Mouse (Mus musculus): ENCODE data around the gene Fbxo24. TPM values are rescaled to one million over a fixed set of nuclear protein-coding genes. Genes with fewer than 3 reads are reported as not detected.

Gene Fbxo24
- total RNA-seq, 4 experiments from 2014 or later: 0.90 to 5.5 (median 3.0) TPM

Other genes with a start within 250 kb of the Fbxo24 start
- gene Zan, start 151.9 kb downstream of the Fbxo24 start, total RNA-seq (2022): not detected
- 10 to 100 TPM; 24.4 to 31.1 (median 27.4) TPM for gene Pop7, start 126.5 kb downstream of the Fbxo24 start, total RNA-seq (2022)
- gene Gigyf1, start 110.5 kb downstream of the Fbxo24 start, total RNA-seq (2022): 10 to 100 TPM; 38.5 to 67.8 (median 56.6) TPM
- gene Epo, start 95.8 kb downstream of the Fbxo24 start, total RNA-seq (2022): not detected
- gene Gnb2, start 95.5 kb downstream of the Fbxo24 start, total RNA-seq (2022): 100 to 1,000 TPM; 569 to 665 (median 622) TPM
- 1 to 10 TPM; 4.4 to 9.1 (median 6.3) TPM for gene Actl6b, start 75.5 kb downstream of the Fbxo24 start, total RNA-seq (2022)
- gene Tfr2, start 59.2 kb downstream of the Fbxo24 start, total RNA-seq (2022): 1 to 10 TPM in 2 of 4 experiments, under 1 TPM in 2; 0.96 to 1.8 (median 1.1) TPM
- 10 to 100 TPM; 42.2 to 65.0 (median 52.4) TPM for gene Mospd3, start 27.9 kb downstream of the Fbxo24 start, total RNA-seq (2022)
- gene Pcolce, start 15.2 kb downstream of the Fbxo24 start, total RNA-seq (2022): 1,000 to 10,000 TPM; 1,036 to 1,320 (median 1,219) TPM
- 10 to 100 TPM; 25.1 to 35.9 (median 31.4) TPM for gene Lrch4, start 119 bp upstream of the Fbxo24 start, total RNA-seq (2022)
- 10 to 100 TPM in 3 of 4 experiments, 1 to 10 TPM in 1; 8.2 to 24.1 (median 14.7) TPM for gene Gm20605, start 173 bp upstream of the Fbxo24 start, total RNA-seq (2022)
- 10 to 100 TPM in 2 of 4 experiments, 1 to 10 TPM in 2; 2.1 to 14.1 (median 7.4) TPM for gene Sap25, start 12.3 kb upstream of the Fbxo24 start, total RNA-seq (2022)
- gene Irs3, start 16.7 kb upstream of the Fbxo24 start, total RNA-seq (2022): 1 to 10 TPM; 2.6 to 7.5 (median 4.6) TPM
- gene Agfg2, start 55.7 kb upstream of the Fbxo24 start, total RNA-seq (2022): 10 to 100 TPM; 27.9 to 55.0 (median 41.4) TPM
- 10 to 100 TPM in 1 of 4 experiments, 1 to 10 TPM in 3; 4.4 to 10.2 (median 7.1) TPM for gene Nyap1, start 112.6 kb upstream of the Fbxo24 start, total RNA-seq (2022)
- gene Tsc22d4, start 116.7 kb upstream of the Fbxo24 start, total RNA-seq (2022): 100 to 1,000 TPM in 2 of 4 experiments, 10 to 100 TPM in 2; 73.9 to 110 (median 94.0) TPM
- gene Ppp1r35, start 149.8 kb upstream of the Fbxo24 start, total RNA-seq (2022): 10 to 100 TPM; 21.2 to 35.5 (median 27.0) TPM
- gene Mepce, start 158.7 kb upstream of the Fbxo24 start, total RNA-seq (2022): 10 to 100 TPM; 53.8 to 66.8 (median 56.1) TPM
- 1 to 10 TPM; 1.4 to 4.4 (median 2.8) TPM for gene Zcwpw1, start 158.8 kb upstream of the Fbxo24 start, total RNA-seq (2022)
- 1 to 10 TPM; 1.8 to 5.8 (median 4.1) TPM for gene Pilra, start 207.3 kb upstream of the Fbxo24 start, total RNA-seq (2022)
- gene Pilrb1, start 229.1 kb upstream of the Fbxo24 start, total RNA-seq (2022): 1 to 10 TPM; 1.2 to 3.7 (median 1.9) TPM
- 1 to 10 TPM in 2 of 4 experiments, under 1 TPM in 1, not detected in 1; 0.93 to 3.2 (median 2.2) TPM for gene Pilrb2, start 242.8 kb upstream of the Fbxo24 start, total RNA-seq (2022)

Data from adrenal gland, adult 8-10 months (tissue).